Mouse (Mus musculus): ENCODE results near the gene 1700001C19Rik. TPM values are rescaled to one million over a fixed set of nuclear protein-coding genes. Genes with fewer than 3 reads are reported as not detected.

The 1700001C19Rik gene
- polyA plus RNA-seq, 1 experiment from 2014 or later, result 0.64 TPM

DNA sequence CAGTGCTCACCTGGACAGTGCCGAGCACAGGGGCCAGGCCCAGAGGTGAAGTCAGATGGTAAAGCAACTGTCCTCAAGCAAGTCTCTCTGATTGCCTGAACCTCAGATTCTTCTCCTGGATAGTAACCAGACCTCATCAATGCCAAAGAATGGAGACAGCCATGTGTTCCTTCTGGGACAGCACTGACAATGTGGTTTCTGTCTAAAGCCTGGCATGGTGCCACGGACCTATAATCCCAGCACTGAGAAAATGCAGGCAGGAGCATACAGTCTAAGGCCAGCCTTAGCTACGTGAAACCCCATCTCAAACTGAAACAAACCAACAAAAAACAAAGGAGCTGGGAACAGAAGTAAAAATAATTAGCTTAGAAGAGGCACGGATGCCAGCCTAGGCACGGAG, 33.5 kb upstream of the 1700001C19Rik start:
- H3K9me3 ChIP-seq, result no peaks in the 10 kb centered on the region
- H3K4me2 ChIP-seq (replicated peaks), result no peak overlapping the region
- ATAC-seq (replicated peaks), result 0 out of 2 replicates have a peak, but pooled peaks have one; percentile 38
- no peaks in the 10 kb centered on the region for H3K36me3 ChIP-seq
- H3K27ac ChIP-seq (replicated peaks), result no peak overlapping the region
- peaks cover 18% of the 10 kb centered on the region for H3K27me3 ChIP-seq
- peaks cover 3% of the 10 kb centered on the region; the same call in 1 of the 2 replicates for H3K4me1 ChIP-seq
- no peak overlapping the region for H3K4me3 ChIP-seq
- 42% methylated on average over 5 of the region's 5 CpGs for WGBS
- H3K9ac ChIP-seq (replicated peaks), result no peak overlapping the region

DNA sequence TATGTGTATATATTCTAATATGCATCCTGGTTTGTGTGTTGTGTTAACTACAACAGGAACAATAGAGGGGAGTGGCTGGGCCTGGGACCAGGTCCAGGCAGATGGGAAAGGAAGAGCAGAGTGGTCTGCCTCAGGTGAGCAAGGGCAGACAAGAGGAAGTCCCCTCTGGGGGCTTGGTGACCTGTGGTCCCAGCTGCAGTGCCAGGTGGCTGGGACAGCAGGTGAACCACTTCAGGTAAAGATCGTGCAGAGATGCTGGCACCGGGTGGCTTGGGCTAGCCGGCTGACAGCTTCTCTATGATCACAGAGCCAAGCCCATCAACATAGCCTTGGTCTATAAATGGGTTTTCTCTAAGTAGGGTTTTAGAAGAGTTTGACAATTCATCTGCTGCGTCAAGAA, 32.9 kb upstream of the 1700001C19Rik start:
- Histone ChIP-seq H3K4me3 (no peak overlapping the region), H3K27ac (replicated peaks) (no peak overlapping the region), H3K9me3 (no peaks in the 10 kb centered on the region), H3K9ac (replicated peaks) (no peak overlapping the region), H3K36me3 (no peaks in the 10 kb centered on the region), H3K4me1 (peaks cover 3% of the 10 kb centered on the region; the same call in 1 of the 2 replicates), H3K4me2 (replicated peaks) (no peak overlapping the region), H3K27me3 (peaks cover 18% of the 10 kb centered on the region)
- ATAC-seq (replicated peaks), result no peak
- WGBS, result 81% methylated on average over 4 of the region's 4 CpGs

DNA sequence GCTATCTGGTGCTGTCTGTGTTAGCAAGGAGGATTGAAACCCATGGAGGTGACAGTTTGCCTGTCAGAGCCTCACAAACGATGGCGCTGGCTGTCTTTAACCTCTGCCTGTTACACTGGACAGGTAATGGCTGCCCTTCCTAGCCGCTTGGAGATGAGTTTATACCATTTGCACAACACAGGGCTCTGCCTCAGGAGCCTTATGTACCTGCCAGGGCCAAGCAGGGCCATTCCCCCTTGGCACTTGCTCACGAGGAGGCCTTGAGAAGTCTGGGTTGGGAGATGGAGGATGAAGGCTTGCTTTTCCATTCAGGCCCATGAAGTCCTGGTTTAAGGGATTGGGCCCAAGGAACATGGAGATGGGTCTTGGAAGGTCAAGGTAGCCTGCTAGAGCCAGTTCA, 32.5 kb upstream of the 1700001C19Rik start:
- 92% methylated on average over 4 of the region's 4 CpGs for WGBS
- Histone ChIP-seq H3K4me3 (no peak overlapping the region), H3K9ac (replicated peaks) (no peak overlapping the region), H3K36me3 (no peaks in the 10 kb centered on the region), H3K4me1 (peaks cover 3% of the 10 kb centered on the region; the same call in 1 of the 2 replicates), H3K9me3 (no peaks in the 10 kb centered on the region), H3K27me3 (peaks cover 21% of the 10 kb centered on the region), H3K4me2 (replicated peaks) (no peak overlapping the region), H3K27ac (replicated peaks) (no peak overlapping the region)
- no peak for ATAC-seq (replicated peaks)

GRCm38 (mm10) chr17:47468466-47468865, 31.3 kb upstream of the 1700001C19Rik start:
- 8% methylated on average over 34 of the region's 34 CpGs for WGBS
- Histone ChIP-seq H3K27me3 (peaks cover 25% of the 10 kb centered on the region), H3K4me2 (replicated peaks) (no peak overlapping the region), H3K36me3 (no peaks in the 10 kb centered on the region), H3K9me3 (no peaks in the 10 kb centered on the region), H3K9ac (replicated peaks) (no peak overlapping the region), H3K27ac (replicated peaks) (no peak overlapping the region), H3K4me1 (peaks cover 3% of the 10 kb centered on the region; the same call in 1 of the 2 replicates), H3K4me3 (no peak overlapping the region)
- no peak for ATAC-seq (replicated peaks)

- no peaks in the 10 kb centered on the region for H3K9me3 ChIP-seq
- no peak overlapping the region for H3K27ac ChIP-seq (replicated peaks)
- no peak overlapping the region for H3K9ac ChIP-seq (replicated peaks)
- WGBS, result 24% methylated on average over 13 of the region's 14 CpGs
- H3K36me3 ChIP-seq, result no peaks in the 10 kb centered on the region
- H3K4me2 ChIP-seq (replicated peaks), result no peak overlapping the region
- peaks cover 3% of the 10 kb centered on the region; the same call in 1 of the 2 replicates for H3K4me1 ChIP-seq
- peaks cover 25% of the 10 kb centered on the region for H3K27me3 ChIP-seq
- H3K4me3 ChIP-seq, result no peak overlapping the region
- ATAC-seq (replicated peaks), result no peak
Measured at GRCm38 (mm10) chr17:47468063-47468462, 30.9 kb upstream of the 1700001C19Rik start.

DNA sequence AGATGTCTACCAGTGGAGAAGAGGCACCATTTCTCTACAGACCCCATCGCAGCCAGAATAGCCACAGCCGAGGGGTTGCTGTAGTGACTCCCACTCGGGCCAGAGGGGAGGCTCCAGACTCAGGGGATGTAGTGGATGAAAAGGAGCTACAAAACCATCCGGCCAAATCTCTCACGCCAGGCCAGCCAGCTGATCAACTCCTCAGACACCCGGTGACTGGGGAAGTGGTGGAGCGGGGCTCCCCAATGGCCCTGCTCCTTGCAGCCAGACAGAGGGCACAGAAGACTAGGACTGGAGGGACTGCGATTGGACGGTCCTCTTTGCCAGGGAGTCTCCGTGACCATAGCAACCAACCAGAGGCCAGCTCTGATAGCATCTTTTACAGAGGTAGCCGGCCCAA, 30.5 kb upstream of the 1700001C19Rik start:
- Histone ChIP-seq H3K9ac (replicated peaks) (no peak overlapping the region), H3K4me1 (peaks cover 3% of the 10 kb centered on the region; the same call in 1 of the 2 replicates), H3K27ac (replicated peaks) (no peak overlapping the region), H3K27me3 (peaks cover 25% of the 10 kb centered on the region), H3K9me3 (no peaks in the 10 kb centered on the region), H3K36me3 (no peaks in the 10 kb centered on the region), H3K4me2 (replicated peaks) (no peak overlapping the region), H3K4me3 (no peak overlapping the region)
- 61% methylated on average over 11 of the region's 11 CpGs for WGBS
- no peak for ATAC-seq (replicated peaks)

GRCm38 (mm10) chr17:47466284-47466683, 29.1 kb upstream of the 1700001C19Rik start:
- 36% methylated on average over 9 of the region's 9 CpGs for WGBS
- Histone ChIP-seq H3K4me1 (peaks cover 3% of the 10 kb centered on the region; the same call in 1 of the 2 replicates), H3K4me3 (no peak overlapping the region), H3K4me2 (replicated peaks) (no peak overlapping the region), H3K27me3 (peaks cover 25% of the 10 kb centered on the region), H3K36me3 (no peaks in the 10 kb centered on the region), H3K27ac (replicated peaks) (no peak overlapping the region), H3K9ac (replicated peaks) (no peak overlapping the region), H3K9me3 (no peaks in the 10 kb centered on the region)
- no peak for ATAC-seq (replicated peaks)

DNA sequence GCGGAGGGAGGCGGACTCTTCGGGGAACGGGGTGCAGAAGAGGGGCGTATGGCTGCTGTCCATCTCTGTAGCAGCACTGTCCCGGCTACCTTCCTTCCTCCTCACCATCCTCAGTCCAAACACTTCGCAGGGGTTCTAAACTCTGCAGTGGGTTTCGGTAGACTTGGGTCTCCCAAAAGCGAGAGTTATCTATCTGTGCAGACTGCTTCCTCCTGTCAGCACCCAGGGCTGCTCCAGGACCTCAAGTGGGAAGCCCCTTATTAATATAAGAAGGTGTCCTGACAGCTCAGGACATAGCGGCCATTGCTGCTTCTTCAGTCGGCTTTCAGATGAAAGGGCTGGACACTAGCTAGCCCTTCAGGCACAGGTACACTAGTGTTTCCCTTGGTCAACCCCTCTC, 27.8 kb upstream of the 1700001C19Rik start:
- Histone ChIP-seq H3K9ac (replicated peaks) (no peak overlapping the region), H3K36me3 (no peaks in the 10 kb centered on the region), H3K27me3 (peaks cover 25% of the 10 kb centered on the region), H3K4me3 (no peak overlapping the region), H3K9me3 (no peaks in the 10 kb centered on the region), H3K27ac (replicated peaks) (no peak overlapping the region), H3K4me2 (replicated peaks) (no peak overlapping the region), H3K4me1 (peaks cover under 1% of the 10 kb centered on the region; the same call in 1 of the 2 replicates)
- 81% methylated on average over 11 of the region's 11 CpGs for WGBS
- ATAC-seq (replicated peaks), result no peak

GRCm38 (mm10) chr17:47464248-47464965, 27.2 kb upstream of the 1700001C19Rik start:
- Histone ChIP-seq H3K4me3 (no peak overlapping the region), H3K9me3 (no peaks in the 10 kb centered on the region), H3K27ac (replicated peaks) (no peak overlapping the region), H3K27me3 (peaks cover 25% of the 10 kb centered on the region), H3K4me2 (replicated peaks) (no peak overlapping the region), H3K36me3 (no peaks in the 10 kb centered on the region), H3K4me1 (no peaks in the 10 kb centered on the region), H3K9ac (replicated peaks) (no peak overlapping the region)
- no peak for ATAC-seq (replicated peaks)
- WGBS, result 48% methylated on average over 12 of the region's 12 CpGs

DNA sequence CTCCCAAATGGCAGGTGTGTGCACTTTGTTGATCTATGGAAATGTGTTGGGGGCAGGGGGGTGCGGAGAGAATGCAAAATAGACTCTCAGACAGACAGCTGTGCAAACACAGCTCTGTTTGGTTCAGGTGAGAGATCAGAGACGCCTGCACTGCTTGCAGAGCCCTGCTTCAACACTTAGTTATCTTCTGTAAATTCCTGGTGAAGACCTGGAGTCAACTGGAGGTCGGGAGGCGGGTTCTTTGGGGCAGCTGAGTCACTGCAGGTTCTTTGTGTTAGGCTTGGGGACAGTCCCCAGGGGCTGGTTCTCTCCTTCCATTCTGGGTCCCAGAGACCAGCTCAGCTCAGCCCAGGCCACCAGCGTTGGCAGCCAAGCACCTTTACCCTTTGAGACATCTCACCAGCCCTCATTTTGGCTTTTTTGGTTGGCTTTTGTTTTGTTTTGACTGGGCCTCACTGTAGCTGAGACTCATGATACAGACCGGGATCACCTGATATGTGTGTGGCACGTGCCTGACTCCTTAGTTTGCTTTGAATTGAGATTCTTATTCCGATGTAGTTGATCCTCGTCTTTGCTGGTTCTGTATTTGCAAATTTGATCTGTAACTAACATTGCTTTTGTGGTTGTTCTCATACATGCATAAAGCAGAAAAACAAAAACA, 25.7 kb upstream of the 1700001C19Rik start:
- no peak overlapping the region for H3K4me2 ChIP-seq (replicated peaks)
- WGBS, result 65% methylated on average over 9 of the region's 9 CpGs
- H3K4me1 ChIP-seq, result no peaks in the 10 kb centered on the region
- H3K36me3 ChIP-seq, result no peaks in the 10 kb centered on the region
- H3K9ac ChIP-seq (replicated peaks), result no peak overlapping the region
- H3K4me3 ChIP-seq, result no peak overlapping the region
- H3K9me3 ChIP-seq, result no peaks in the 10 kb centered on the region
- no peak overlapping the region for H3K27ac ChIP-seq (replicated peaks)
- peaks cover 21% of the 10 kb centered on the region for H3K27me3 ChIP-seq
- no peak for ATAC-seq (replicated peaks)

GRCm38 (mm10) chr17:47462209-47462608, 25.0 kb upstream of the 1700001C19Rik start:
- H3K4me1 ChIP-seq, result no peaks in the 10 kb centered on the region
- peaks cover 15% of the 10 kb centered on the region for H3K27me3 ChIP-seq
- no peaks in the 10 kb centered on the region for H3K36me3 ChIP-seq
- no peak overlapping the region for H3K9ac ChIP-seq (replicated peaks)
- H3K4me3 ChIP-seq, result no peak overlapping the region
- no peak for ATAC-seq (replicated peaks)
- no peak overlapping the region for H3K4me2 ChIP-seq (replicated peaks)
- H3K27ac ChIP-seq (replicated peaks), result no peak overlapping the region
- 88% methylated on average over 7 of the region's 7 CpGs for WGBS
- H3K9me3 ChIP-seq, result no peaks in the 10 kb centered on the region

DNA sequence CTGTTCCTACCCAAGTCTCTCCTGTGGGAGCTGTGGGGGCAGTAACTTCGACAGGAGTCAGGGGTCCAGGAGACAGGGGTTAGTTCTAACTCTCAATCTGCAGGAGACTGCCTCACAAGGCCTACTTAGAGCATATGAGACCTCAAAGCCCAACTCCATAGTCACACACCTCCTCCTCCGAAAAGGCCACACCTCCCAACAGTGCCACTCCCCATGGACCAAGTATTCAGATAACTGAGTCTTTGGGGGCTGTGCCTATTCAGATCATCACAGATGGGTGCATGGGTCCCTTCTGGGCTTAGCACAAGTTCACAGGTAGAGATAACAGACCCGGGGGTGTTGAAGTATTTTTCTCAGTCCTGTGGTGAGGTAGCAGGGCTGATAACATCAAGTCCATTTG, 24.5 kb upstream of the 1700001C19Rik start:
- Histone ChIP-seq H3K4me3 (no peak overlapping the region), H3K4me1 (no peaks in the 10 kb centered on the region), H3K27ac (replicated peaks) (no peak overlapping the region), H3K4me2 (replicated peaks) (no peak overlapping the region), H3K27me3 (peaks cover 12% of the 10 kb centered on the region), H3K9me3 (no peaks in the 10 kb centered on the region), H3K36me3 (no peaks in the 10 kb centered on the region), H3K9ac (replicated peaks) (no peak overlapping the region)
- WGBS, result 89% methylated on average over 3 of the region's 3 CpGs
- ATAC-seq (replicated peaks), result no peak
